Mouse (Mus musculus) cerebellum, adult 2 months (tissue): ENCODE measurements around the gene Eloa.

Experiments
- CTCF ChIP-seq: fragments of 200-500 bp; IDR thresholded peaks from 2 replicates; pipeline ENCODE4 v1.5.1; 2011; ENCODE audit warnings: low read depth, mild to moderate bottlenecking, control low read depth, low read length, moderate library complexity, borderline replicate concordance; ENCODE audit not compliant: insufficient read depth
- POLR2A ChIP-seq: fragments of 200-500 bp; IDR thresholded peaks from 2 replicates; pipeline ENCODE4 v1.6.1; 2011; ENCODE audit warnings: low read length, control low read depth, borderline replicate concordance; ENCODE audit not compliant: insufficient read depth

DNA sequence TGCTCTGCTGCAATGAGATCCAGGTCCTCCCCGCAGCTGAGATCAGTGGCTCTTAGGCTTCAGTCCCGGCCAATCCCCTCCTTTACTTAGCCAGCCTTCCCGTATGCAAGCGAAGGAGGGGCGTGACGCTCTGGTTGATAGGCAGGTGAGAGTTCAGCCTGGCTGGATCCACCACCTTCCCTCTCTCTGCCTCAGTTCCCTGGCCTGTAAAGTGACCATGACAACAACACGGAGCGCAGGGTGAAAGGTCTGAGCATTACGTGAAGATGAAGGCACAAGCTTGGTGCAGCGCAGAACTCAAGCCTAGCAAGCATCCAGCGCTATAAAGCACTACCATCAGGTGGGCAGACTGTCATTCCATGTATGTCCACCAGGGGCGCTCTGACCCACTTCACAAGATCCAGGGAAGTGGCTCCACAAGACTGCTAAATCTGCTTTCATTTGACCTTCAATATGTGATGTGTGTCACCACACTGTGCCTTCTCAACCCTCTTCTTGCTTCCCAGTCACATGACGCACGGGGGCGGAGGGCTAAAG, 49.7 kb upstream of the Eloa start:
- TF ChIP-seq POLR2A (no peak), CTCF (peak; percentile 95)
